Mouse (Mus musculus) midbrain, embryonic 10.5 days (tissue): Measurements from ENCODE around the gene Kctd20. TPM values are rescaled to one million over a fixed set of nuclear protein-coding genes. Genes with fewer than 3 reads are reported as not detected.
A peak's percentile ranks its signal among the peaks of the same experiment; 100 is the strongest.

ENCODE experiments used
- DNase-seq: peaks from one replicate; pipeline ENCODE4 v3.0.0-alpha.2; 2017; ENCODE audit warnings: low spot score
- H3K27ac ChIP-seq: fragments of 300-500 bp; sonication (generic); replicated peaks from 2 replicates; pipeline ENCODE4 v1.5.1; 2016; ENCODE audit warnings: mild to moderate bottlenecking
- H3K27me3 ChIP-seq: fragments of 300-500 bp; sonication (generic); 2 replicates; pipeline ENCODE4 v1.6.1; 2016; ENCODE audit warnings: low read depth, mild to moderate bottlenecking; ENCODE audit not compliant: poor library complexity, severe bottlenecking
- H3K36me3 ChIP-seq: fragments of 300-500 bp; sonication (generic); 2 replicates; pipeline ENCODE4 v1.6.1; 2016; ENCODE audit warnings: mild to moderate bottlenecking, moderate library complexity
- H3K4me1 ChIP-seq: fragments of 300-500 bp; sonication (generic); 2 replicates; pipeline ENCODE4 v1.6.1; 2016
- H3K4me3 ChIP-seq: fragments of 300-500 bp; sonication (generic); 2 replicates; pipeline ENCODE4 v1.5.1; 2016; ENCODE audit warnings: mild to moderate bottlenecking, moderate library complexity
- H3K9me3 ChIP-seq: fragments of 300-500 bp; sonication (generic); replicated peaks from 2 replicates; pipeline ENCODE4 v1.6.1; 2016; ENCODE audit warnings: mild to moderate bottlenecking
- WGBS: fragments of 180-500 bp; shearing (Covaris S2); methylation state at CpG from one replicate; pipeline ENCODE4 v1.1.7; 2016; 5-methylcytosine and 5-hydroxymethylcytosine counted together
- polyA plus RNA-seq: library from polyadenylated mRNA; unstranded; fragments of >200 nt; fragmentation: Nextera tagmentation; extraction: Ambion mirVana; gene quantifications from 2 replicates; pipeline ENCODE4 v1.2.1, GENCODE M21; 2016

The Kctd20 gene
- polyA plus RNA-seq, 1 experiment from 2014 or later, result 107 TPM

DNA sequence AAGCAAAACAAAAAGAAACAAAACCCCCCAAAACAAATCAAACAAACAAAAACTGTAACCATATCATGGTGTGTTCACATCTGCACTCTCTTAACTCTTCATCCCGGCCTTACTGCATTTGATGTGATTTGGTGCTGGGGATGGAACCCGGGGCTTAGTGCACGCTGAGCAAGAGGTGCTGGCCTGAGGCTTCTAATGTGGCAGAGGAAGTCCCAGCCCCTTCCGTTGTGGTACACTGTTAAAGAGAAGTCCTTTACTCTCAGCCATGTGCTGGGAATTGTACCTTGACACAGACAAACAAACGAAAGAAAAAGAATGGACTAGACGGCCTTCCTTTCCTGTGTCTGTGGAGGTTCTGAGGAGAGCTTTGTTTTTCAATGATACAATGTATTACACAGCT, 29.7 kb upstream of the Kctd20 start:
- Histone ChIP-seq H3K36me3 (no peaks in the 10 kb centered on the region), H3K4me3 (no peak overlapping the region), H3K27ac (no peak overlapping the region), H3K4me1 (peaks cover 18% of the 10 kb centered on the region), H3K27me3 (no peaks in the 10 kb centered on the region), H3K9me3 (no peaks in the 10 kb centered on the region)
- no peak for DNase-seq
- 75% methylated on average over 6 of the region's 6 CpGs for WGBS

DNA sequence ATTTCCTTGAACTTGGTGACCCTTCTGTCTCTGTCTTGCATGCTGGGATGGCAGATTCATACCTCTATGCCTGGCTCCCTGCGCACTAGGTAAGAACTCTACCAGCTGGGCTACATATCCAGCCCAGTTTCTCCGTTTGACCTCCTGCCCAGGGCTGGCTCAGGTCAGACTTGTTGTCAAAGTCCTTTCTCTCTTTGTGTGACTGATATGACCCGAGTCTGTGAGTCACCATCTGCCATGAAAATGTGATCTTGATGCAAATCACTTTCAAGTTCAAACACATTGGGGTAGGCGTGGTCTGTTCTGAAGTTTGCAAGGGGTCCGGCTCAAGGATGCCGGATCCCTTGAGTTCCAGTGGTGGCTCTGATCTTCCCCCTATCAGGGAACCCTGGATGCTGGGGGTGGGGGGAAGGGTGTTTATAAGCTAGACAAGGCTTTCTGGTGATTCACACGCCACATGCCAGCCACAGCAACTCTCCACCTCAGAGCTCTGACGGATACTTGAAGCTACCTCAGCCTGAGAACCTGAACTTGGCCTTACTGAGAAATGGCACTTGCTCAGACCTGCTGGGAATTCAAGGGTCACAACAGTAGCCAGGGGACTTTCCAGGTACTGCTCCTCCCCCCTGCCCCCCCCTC, 26.7 kb upstream of the Kctd20 start:
- H3K27me3 ChIP-seq, result no peaks in the 10 kb centered on the region
- H3K36me3 ChIP-seq, result no peaks in the 10 kb centered on the region
- no peak for DNase-seq
- H3K9me3 ChIP-seq, result no peaks in the 10 kb centered on the region
- WGBS, result 90% methylated on average over 8 of the region's 8 CpGs
- H3K27ac ChIP-seq, result no peak overlapping the region
- H3K4me1 ChIP-seq, result peaks cover 19% of the 10 kb centered on the region
- no peak overlapping the region for H3K4me3 ChIP-seq

DNA sequence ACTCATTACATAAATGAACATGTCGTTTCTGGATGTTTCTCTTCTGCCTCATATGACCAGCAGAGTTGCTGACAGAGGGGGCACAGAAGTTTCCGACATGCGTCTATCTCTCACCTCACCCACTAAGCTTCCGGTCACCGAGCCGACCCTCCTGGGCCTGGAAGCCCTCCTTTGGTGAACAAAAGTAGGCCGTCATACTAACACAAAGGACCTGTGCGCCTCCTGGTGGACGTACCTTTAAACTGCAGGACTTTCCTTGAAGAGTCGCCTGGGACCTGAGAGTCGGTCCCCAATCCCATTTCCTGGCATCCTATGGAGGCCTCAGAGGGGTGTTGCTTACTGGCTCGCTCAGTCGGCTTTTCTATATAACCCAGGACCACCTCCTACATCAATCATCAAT, 25.4 kb upstream of the Kctd20 start:
- Histone ChIP-seq H3K27ac (peak overlapping the region; percentile 69; the same call in 1 of the 2 replicates), H3K9me3 (no peaks in the 10 kb centered on the region), H3K27me3 (no peaks in the 10 kb centered on the region), H3K36me3 (no peaks in the 10 kb centered on the region), H3K4me3 (no peak overlapping the region), H3K4me1 (peaks cover 28% of the 10 kb centered on the region)
- peak; percentile 86 for DNase-seq
- WGBS, result 17% methylated on average over 13 of the region's 13 CpGs

DNA sequence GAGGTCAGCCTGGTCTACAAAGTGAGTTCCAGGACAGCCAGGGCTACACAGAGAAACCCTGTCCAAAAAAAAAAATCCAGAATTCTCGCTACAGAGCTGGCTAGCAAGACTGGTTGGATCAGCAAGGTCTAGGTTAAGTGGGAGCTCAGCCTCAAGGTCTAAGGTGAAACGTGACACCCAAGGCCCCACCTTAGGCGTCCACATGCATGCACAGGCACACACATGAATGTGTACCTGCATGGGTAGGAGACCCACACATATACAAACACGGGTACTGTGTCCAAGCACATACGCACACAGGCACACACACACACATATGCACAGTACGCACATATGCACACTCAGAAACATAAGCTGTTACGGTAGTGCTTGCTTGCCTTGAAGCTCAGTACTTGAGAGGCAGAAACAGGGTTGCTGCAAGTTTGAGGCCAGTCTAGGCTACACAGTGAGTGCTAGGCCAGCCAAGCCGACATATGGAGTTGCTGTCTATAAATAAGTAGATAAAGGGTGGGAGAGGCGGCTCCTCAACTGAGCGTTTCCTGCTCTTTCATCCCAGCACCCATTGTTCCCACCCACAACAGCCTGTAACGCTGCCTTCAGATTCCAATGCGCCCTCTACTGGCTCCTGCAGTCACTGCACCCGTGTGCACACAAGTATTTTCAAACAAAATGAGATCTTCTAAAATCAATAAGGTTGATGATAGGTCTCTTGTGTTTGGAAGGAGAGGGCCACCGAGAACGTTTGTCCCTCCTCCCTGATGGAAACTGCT, 24.7 kb upstream of the Kctd20 start:
- Histone ChIP-seq H3K9me3 (no peaks in the 10 kb centered on the region), H3K4me3 (no peak overlapping the region), H3K27me3 (no peaks in the 10 kb centered on the region), H3K36me3 (no peaks in the 10 kb centered on the region), H3K4me1 (peaks cover 28% of the 10 kb centered on the region), H3K27ac (peak overlapping the region; percentile 25; the same call in 1 of the 2 replicates)
- DNase-seq, result peak; percentile 51
- 53% methylated on average over 15 of the region's 15 CpGs for WGBS

DNA sequence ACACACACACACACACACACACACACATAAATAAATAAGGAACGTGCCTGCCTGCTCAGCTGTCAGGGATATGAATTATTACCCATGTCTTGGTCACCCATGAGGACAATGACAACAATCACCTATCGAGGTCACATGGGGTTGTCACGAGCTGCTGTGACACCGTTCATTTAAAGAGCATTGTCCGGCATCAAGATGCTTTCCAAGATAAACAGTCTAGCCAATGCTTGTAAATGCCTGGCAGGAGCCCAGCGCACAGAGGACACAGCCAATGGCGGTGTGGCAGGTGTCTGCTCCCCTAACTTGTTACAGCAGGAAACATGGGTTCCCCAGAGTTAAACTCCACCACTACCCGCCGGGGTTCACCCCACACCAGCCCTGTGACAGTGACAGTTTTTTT, 23.7 kb upstream of the Kctd20 start:
- DNase-seq, result no peak
- WGBS, result 95% methylated on average over 9 of the region's 9 CpGs
- no peak overlapping the region for H3K4me3 ChIP-seq
- no peaks in the 10 kb centered on the region for H3K27me3 ChIP-seq
- H3K4me1 ChIP-seq, result peaks cover 28% of the 10 kb centered on the region
- no peaks in the 10 kb centered on the region for H3K9me3 ChIP-seq
- no peaks in the 10 kb centered on the region for H3K36me3 ChIP-seq
- no peak overlapping the region for H3K27ac ChIP-seq

DNA sequence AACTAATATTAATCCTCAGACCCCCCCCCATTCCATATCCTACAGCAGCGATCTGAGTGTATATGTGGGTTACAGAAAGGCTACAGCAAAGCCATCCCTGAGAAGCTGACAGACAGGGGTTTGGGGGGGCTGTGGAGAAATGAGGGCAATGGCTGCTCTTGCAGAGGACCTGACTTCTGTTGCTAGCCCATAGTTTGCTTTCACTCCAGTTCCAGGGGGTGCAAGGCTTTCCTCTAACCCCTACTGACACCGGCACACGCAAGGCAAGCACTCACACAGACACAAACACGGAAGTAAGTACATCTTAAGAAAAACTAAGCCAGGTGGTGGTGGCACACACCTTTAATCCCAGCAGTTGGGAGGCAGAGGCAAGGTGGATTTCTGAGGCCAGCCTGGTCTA, 22.4 kb upstream of the Kctd20 start:
- no peaks in the 10 kb centered on the region for H3K27me3 ChIP-seq
- H3K4me1 ChIP-seq, result peaks cover 21% of the 10 kb centered on the region
- no peaks in the 10 kb centered on the region for H3K9me3 ChIP-seq
- H3K36me3 ChIP-seq, result no peaks in the 10 kb centered on the region
- H3K27ac ChIP-seq, result no peak overlapping the region
- WGBS, result 89% methylated on average over 4 of the region's 4 CpGs
- no peak overlapping the region for H3K4me3 ChIP-seq
- DNase-seq, result no peak

DNA sequence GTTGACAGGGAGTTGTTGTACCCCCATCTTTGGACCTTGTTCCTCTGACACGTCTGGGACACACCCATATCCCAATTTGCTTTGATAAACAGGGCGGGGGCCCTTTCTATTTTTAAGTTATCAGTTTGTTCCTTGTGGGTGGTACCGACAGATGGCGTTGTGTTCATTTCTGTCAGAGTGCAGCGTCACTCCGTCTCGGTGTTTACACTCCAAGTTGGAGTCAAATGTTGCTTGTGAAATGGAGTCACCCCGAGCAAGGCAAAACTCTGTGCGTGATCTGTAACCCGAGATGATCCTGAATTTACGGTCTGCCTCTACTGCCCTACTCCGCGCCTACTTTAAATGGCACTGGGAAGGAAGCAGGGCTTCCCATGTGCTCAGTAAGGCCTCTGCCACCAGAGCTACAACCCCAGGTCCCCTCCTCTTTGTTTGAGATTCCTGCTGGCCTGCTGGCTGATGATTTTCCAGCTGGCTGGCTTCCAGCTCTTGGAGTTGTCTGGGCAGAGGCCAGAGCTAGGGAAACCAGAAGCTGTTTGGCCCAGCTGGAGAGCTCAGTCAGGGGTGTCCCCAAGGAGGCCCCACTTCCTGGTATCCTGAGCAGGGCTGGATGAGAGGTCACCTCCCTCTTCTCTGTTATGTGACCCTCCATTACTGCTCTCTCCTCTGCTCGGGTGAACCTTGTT, 21.2 kb upstream of the Kctd20 start:
- peaks cover 21% of the 10 kb centered on the region for H3K4me1 ChIP-seq
- no peaks in the 10 kb centered on the region for H3K36me3 ChIP-seq
- no peaks in the 10 kb centered on the region for H3K27me3 ChIP-seq
- no peaks in the 10 kb centered on the region for H3K9me3 ChIP-seq
- H3K27ac ChIP-seq, result peak overlapping the region; percentile 83
- peak; percentile 46 for DNase-seq
- peak overlapping the region; percentile 5; the same call in 1 of the 2 replicates for H3K4me3 ChIP-seq
- WGBS, result 36% methylated on average over 14 of the region's 14 CpGs

DNA sequence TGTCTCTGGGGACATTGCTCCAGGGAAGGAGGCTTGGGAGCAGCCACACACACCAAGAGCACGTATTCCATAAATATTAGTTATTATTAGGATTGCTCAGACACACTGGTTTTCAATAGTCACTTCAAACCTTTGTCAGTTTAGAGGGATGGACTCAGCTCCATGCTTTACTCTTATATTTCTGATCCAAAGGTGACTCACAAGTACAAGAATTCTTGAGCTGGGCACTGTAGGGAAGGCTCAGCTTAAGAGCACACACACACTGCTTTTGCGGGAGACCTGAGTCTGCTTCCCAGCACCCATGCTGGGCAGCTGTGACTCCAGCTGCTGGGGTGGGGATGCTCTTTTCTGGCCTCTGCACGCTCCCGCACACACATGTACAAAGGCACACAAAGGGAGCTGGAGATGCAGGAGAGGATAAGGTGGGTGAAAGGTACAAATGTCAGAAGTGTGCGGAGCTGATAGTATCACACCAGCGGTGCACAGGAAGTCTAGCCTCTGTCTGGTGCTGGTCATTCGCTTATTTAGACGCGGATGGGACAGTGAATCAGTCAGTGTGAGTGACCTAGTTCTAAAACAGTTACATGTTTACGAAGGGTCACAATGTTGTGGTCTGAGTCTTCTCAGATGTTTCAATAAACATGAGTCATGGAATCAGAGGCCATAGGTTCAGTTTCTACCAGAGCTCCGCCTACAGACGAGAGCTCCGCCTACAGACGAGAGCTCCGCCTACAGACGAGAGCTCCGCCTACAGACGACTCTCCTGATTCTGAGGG, 20.1 kb upstream of the Kctd20 start:
- Histone ChIP-seq H3K4me3 (no peak overlapping the region), H3K9me3 (peaks cover 2% of the 10 kb centered on the region; the same call in 1 of the 2 replicates), H3K4me1 (peaks cover 10% of the 10 kb centered on the region), H3K27me3 (no peaks in the 10 kb centered on the region), H3K36me3 (no peaks in the 10 kb centered on the region), H3K27ac (peak overlapping the region; percentile 42; the same call in 1 of the 2 replicates)
- WGBS, result 91% methylated on average over 18 of the region's 18 CpGs
- DNase-seq, result no peak

DNA sequence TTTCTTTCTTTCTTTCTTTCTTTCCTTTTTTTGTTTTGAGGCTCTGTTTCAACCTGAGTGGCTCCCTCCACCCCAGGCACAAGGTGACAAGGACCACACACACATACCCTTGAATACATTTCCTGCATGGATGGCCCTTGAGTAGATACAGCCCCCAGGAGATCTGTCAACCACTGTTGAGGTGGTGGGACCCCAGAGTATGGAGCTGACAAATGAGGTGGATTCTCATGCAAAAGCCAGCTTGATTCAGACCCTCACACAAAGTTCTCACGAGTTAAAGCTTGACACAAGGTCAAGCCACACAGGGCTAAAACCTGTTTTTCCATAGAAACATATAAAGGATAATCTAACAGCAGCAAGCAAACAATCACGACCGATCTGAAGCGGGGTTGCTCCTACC, 19.5 kb upstream of the Kctd20 start:
- H3K4me1 ChIP-seq, result peaks cover 9% of the 10 kb centered on the region
- no peaks in the 10 kb centered on the region for H3K27me3 ChIP-seq
- H3K36me3 ChIP-seq, result no peaks in the 10 kb centered on the region
- H3K9me3 ChIP-seq, result peaks cover 7% of the 10 kb centered on the region; the same call in 1 of the 2 replicates
- DNase-seq, result no peak
- no peak overlapping the region for H3K27ac ChIP-seq
- 84% methylated on average over 4 of the region's 4 CpGs for WGBS
- no peak overlapping the region for H3K4me3 ChIP-seq

DNA sequence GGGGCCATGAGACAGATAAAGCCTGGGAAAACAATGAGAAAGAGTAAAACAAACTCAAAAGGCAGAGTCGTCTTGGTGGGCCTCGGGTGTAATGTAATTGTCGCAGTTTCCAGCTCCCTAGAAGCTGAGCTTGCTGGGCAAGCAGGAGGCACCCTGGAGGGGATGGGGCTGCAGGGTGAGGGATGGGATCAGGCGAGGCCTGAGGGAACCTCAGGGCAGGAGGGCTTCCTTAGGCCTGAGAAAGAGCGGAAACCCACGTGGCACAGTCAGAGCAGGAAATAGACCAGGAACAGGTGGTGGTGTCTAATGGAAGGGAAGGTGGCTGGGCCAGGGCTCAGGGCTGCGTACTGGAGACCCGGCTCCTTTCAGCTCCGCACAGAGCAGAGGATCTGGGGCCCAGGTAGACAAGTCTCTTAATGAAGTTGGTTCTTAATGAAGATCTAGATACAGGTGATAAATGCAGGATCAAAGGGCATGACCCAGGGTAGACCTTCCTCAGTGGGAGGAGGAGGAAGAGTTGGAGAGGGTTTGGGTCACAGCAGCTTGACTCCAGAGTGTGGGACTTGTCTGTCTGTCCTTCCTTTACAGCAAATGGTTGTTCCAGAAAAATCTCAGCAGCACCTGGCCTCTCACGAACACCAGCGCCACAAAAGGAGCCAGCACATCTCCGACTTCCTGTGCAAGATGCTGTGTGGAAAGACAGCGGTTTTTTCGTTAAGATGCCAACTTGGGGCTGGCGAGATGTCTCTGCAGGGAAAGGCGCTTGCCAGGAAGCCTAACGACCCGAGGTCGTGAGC, 17.4 kb upstream of the Kctd20 start:
- H3K27me3 ChIP-seq, result no peaks in the 10 kb centered on the region
- peaks cover 7% of the 10 kb centered on the region; the same call in 1 of the 2 replicates for H3K9me3 ChIP-seq
- WGBS, result 81% methylated on average over 19 of the region's 19 CpGs
- no peak overlapping the region for H3K4me3 ChIP-seq
- DNase-seq, result no peak
- H3K27ac ChIP-seq, result no peak overlapping the region
- H3K36me3 ChIP-seq, result no peaks in the 10 kb centered on the region
- peaks cover 9% of the 10 kb centered on the region for H3K4me1 ChIP-seq

DNA sequence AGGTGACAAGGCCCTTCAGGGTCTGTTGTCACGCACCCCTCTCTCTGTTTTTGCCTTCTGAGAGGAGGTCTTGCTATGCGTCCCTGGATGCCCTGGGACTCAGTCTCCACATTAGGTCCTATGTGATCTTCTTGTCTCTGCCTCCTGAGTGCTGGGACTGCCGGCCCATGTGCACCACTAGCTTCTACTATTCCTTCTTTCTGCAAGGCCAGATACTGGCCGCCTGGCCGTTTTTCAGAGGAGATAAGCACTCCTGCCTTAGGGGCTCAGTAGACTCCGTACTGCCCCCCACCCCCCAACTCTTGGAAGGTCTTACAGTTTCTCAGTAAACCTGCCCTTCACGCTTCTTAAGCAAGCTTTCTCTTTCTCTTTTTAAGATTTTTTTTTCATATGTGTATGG, 15.6 kb upstream of the Kctd20 start:
- WGBS, result 89% methylated on average over 7 of the region's 7 CpGs
- peaks cover 7% of the 10 kb centered on the region; the same call in 1 of the 2 replicates for H3K9me3 ChIP-seq
- no peak overlapping the region for H3K27ac ChIP-seq
- H3K4me3 ChIP-seq, result no peak overlapping the region
- no peaks in the 10 kb centered on the region for H3K27me3 ChIP-seq
- no peak for DNase-seq
- no peaks in the 10 kb centered on the region for H3K36me3 ChIP-seq
- H3K4me1 ChIP-seq, result no peaks in the 10 kb centered on the region
